Mouse (Mus musculus): Measurements from ENCODE around the gene 4933436I01Rik.

The 4933436I01Rik gene

GRCm38 (mm10) chrX:67921350-67921749 lies at the start of gene 4933436I01Rik:
TSS of gene 4933436I01Rik (minus strand) at chrX:67921450.
- DNase-seq: no peak

GRCm38 (mm10) chrX:67924769-67925470 lies 3.7 kb upstream of the 4933436I01Rik start:
- no peak for DNase-seq

GRCm38 (mm10) chrX:67883406-67883805 lies 37.8 kb downstream of the 4933436I01Rik start:
- DNase-seq: no peak

Data from spleen, adult 18-20 months (tissue).